Mouse (Mus musculus) midbrain, postnatal 0 days (tissue): ENCODE results near the gene Spata5. TPM values are rescaled to one million over a fixed set of nuclear protein-coding genes. Genes with fewer than 3 reads are reported as not detected.

ENCODE experiments used
- ATAC-seq: fragments of 200-750 bp; cut with Nextera tagmentation; 2 replicates; pipeline ENCODE4 v1.8.0; 2017; ENCODE audit warnings: moderate number of reproducible peaks, mild to moderate bottlenecking, moderate TSS enrichment, moderate library complexity; ENCODE audit not compliant: low FRiP score
- DNase-seq: peaks from one replicate; pipeline ENCODE4 v3.0.0-alpha.2; 2015; ENCODE audit warnings: low spot score
- H3K27ac ChIP-seq: fragments of 300-500 bp; sonication (generic); 2 replicates; pipeline ENCODE4 v1.5.1; 2014; ENCODE audit warnings: low read depth, mild to moderate bottlenecking, low read length, mixed read lengths
- H3K27me3 ChIP-seq: fragments of 300-500 bp; sonication (generic); 2 replicates; pipeline ENCODE4 v1.6.1; 2014; ENCODE audit warnings: low read length, control low read depth, mixed read lengths; ENCODE audit not compliant: insufficient read depth
- H3K36me3 ChIP-seq: fragments of 300-500 bp; sonication (generic); 2 replicates; pipeline ENCODE4 v1.6.1; 2014; ENCODE audit warnings: low read length, control low read depth, mixed read lengths; ENCODE audit not compliant: insufficient read depth
- H3K4me1 ChIP-seq: fragments of 300-500 bp; sonication (generic); 2 replicates; pipeline ENCODE4 v1.6.1; 2014; ENCODE audit warnings: mild to moderate bottlenecking, control low read depth, antibody characterized with exemption, low read length, mixed read lengths; ENCODE audit not compliant: insufficient read depth
- H3K4me2 ChIP-seq: fragments of 300-500 bp; sonication (generic); 2 replicates; pipeline ENCODE4 v1.6.1; 2014; ENCODE audit warnings: low read depth, mild to moderate bottlenecking, low read length, mixed read lengths; ENCODE audit not compliant: poor library complexity, severe bottlenecking
- H3K4me3 ChIP-seq: fragments of 300-500 bp; sonication (generic); 2 replicates; pipeline ENCODE4 v1.5.1; 2014; ENCODE audit warnings: low read depth, mild to moderate bottlenecking, low read length, moderate library complexity
- H3K9ac ChIP-seq: fragments of 300-500 bp; sonication (generic); replicated peaks from 2 replicates; pipeline ENCODE4 v1.6.1; 2014; ENCODE audit warnings: mild to moderate bottlenecking, low read length, moderate library complexity, mixed read lengths; ENCODE audit not compliant: poor library complexity, severe bottlenecking
- H3K9me3 ChIP-seq: fragments of 300-500 bp; sonication (generic); 2 replicates; pipeline ENCODE4 v1.6.1; 2016; ENCODE audit warnings: low read length, control low read depth
- CTCF ChIP-seq: IDR thresholded peaks from 2 replicates; pipeline ENCODE4 v1.5.1; 2016; ENCODE audit warnings: antibody characterized with exemption, mild to moderate bottlenecking
- WGBS: fragments of 180-500 bp; shearing (Covaris S2); extraction: QIAGEN DNeasy Blood & Tissue Kit; methylation state at CpG from one replicate; pipeline ENCODE4 v1.1.7; 2014; 5-methylcytosine and 5-hydroxymethylcytosine counted together
- polyA plus RNA-seq: library from polyadenylated mRNA; unstranded; fragments of >200 nt; fragmentation: Nextera tagmentation; extraction: Ambion mirVana; gene quantifications from 2 replicates; pipeline ENCODE4 v1.2.1, GENCODE M21; 2015
- total RNA-seq: library from RNA; depleted of rRNA; stranded (reverse); fragments of >200 nt; gene quantifications from 2 replicates; pipeline ENCODE4 v1.2.3, GENCODE M21; 2014

The Spata5 gene
- total and polyA plus RNA-seq, 2 experiments from 2014 or later = 18.9 to 19.5 TPM

DNA sequence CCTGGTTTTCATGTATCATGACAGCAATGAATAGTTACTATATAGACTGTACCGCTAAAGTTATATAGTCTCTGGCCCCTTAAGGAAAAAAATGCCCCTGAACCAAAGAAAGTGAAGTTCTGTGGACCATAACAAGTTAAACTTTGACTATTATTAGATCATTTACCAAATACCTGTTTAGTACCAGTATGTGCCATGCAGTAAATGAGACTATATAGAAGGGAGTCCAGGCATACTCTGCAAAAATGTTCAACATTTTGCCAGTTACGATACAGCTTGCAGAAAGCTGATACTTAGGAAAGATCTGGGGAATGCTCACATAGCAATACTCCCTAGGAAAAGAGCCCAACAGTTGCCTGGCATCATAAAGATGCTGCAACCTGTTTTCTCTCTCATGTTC, 51.2 kb downstream of the Spata5 start:
- Histone ChIP-seq H3K4me1 (no peaks in the 10 kb centered on the region), H3K27ac (no peak overlapping the region), H3K27me3 (no peaks in the 10 kb centered on the region), H3K4me3 (no peak overlapping the region), H3K9me3 (no peaks in the 10 kb centered on the region), H3K9ac (no peak overlapping the region), H3K36me3 (no peaks in the 10 kb centered on the region), H3K4me2 (no peak overlapping the region)
- ATAC-seq (no peak), DNase-seq (no peak)
- no peak for TF ChIP-seq CTCF
- 92% methylated on average over 2 of the region's 2 CpGs for WGBS

DNA sequence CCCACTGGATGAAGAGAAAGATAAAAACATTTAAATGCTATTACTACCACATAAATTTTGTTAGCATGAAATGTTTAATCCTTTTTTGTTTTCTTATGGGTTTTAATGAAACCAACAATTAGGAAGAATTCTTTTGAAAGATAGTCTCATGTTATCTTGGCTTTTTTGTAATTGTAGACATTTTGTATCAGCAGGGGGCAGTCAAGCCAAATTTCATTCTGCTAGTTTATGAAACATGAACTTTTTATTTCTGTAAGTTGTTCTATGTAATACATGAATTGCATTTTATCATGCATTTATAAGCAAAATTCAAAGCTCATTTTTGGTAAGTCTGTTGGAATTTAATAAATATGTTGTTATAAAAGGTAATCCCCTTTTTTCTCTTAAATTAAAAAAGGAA, 52.8 kb downstream of the Spata5 start:
- no peak for ATAC-seq
- Histone ChIP-seq H3K9ac (no peak overlapping the region), H3K36me3 (no peaks in the 10 kb centered on the region), H3K27ac (no peak overlapping the region), H3K4me3 (no peak overlapping the region), H3K4me2 (no peak overlapping the region), H3K9me3 (no peaks in the 10 kb centered on the region), H3K27me3 (no peaks in the 10 kb centered on the region), H3K4me1 (no peaks in the 10 kb centered on the region)
- DNase-seq = peak; percentile 36
- TF ChIP-seq CTCF = peak; percentile 74

DNA sequence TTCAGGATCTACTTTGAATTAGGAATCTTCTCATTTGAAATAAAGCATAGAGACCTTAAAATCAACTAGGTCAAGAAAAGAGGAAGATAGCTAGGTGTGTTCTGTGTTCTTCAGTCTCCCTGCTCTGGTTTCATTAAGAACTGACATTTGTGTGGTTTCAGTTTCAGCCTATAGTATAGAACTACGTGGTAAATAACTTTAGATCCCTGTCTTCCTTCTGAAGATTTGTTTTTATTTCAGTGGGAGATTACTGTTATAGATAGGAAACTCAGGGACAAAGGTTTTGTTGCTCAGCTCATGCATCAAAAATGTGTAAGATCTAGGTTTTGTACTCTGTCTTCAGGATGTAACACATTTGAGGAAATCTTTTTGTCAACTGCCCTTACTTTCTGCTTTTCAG, 56.8 kb downstream of the Spata5 start:
- 68% methylated on average over 1 of the region's 1 CpGs for WGBS
- Histone ChIP-seq H3K4me1 (no peaks in the 10 kb centered on the region), H3K4me2 (no peak overlapping the region), H3K27me3 (no peaks in the 10 kb centered on the region), H3K9ac (no peak overlapping the region), H3K9me3 (no peaks in the 10 kb centered on the region), H3K36me3 (no peaks in the 10 kb centered on the region), H3K27ac (no peak overlapping the region), H3K4me3 (no peak overlapping the region)
- DNase-seq = no peak
- ATAC-seq = no peak
- TF ChIP-seq CTCF = no peak

DNA sequence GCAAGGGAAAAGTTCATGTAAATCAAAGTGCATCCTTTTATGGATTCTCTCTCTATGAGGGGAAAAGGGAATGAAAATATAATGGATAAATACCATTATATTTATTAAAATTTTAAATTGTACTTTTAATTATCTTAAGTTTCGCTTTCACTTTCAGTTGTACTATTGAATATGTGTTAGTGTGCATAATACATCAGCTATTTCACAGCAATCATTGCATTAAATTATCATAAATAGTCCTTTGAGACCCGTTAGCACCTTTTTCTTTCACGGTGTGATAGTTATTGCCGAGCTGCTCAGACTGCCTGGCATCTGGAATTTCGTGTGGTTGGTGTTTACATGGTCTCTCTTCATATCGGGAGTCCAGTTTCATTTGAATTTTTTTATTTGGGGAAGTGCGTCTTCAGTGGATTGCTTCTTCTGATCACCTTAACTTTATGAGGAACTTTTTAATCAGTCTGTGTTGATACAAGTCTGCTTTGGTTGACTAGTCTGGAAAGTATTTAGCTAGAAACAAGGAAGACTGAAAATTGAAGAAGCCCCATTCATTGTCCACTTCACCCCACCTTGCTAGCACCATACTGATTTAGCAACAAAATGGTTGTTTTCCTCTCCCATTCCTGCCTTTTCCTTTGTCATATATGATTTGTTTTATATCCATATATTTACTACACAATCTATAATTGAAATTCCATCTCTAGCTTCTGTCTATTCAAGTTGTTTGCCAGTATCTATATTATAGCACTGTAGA, 57.9 kb downstream of the Spata5 start:
- Histone ChIP-seq H3K27ac (no peak overlapping the region), H3K4me1 (no peaks in the 10 kb centered on the region), H3K9ac (no peak overlapping the region), H3K27me3 (no peaks in the 10 kb centered on the region), H3K9me3 (no peaks in the 10 kb centered on the region), H3K4me2 (no peak overlapping the region), H3K36me3 (no peaks in the 10 kb centered on the region), H3K4me3 (no peak overlapping the region)
- ATAC-seq (no peak), DNase-seq (no peak)
- WGBS = 75% methylated on average over 7 of the region's 7 CpGs
- TF ChIP-seq CTCF = no peak

DNA sequence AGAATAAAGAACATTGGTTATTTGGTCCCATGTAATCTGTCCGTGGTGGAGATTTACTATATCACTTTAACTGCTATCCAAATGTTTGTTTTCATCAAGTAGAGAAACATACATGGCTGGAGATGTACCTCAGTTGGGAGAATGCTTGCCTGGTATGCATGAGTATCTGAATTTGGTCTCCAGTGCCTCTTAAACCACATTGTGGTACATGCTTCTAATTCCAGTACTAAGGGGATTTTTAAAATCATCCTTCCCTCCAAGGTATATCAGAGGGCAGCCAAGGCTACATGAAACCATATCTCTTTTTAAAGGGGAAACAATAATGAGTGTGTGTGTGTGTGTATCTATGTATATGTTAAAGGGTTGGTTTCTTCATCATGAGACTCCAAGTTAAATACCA, 60.1 kb downstream of the Spata5 start:
- Histone ChIP-seq H3K9me3 (no peaks in the 10 kb centered on the region), H3K4me3 (no peak overlapping the region), H3K27me3 (no peaks in the 10 kb centered on the region), H3K4me2 (no peak overlapping the region), H3K4me1 (no peaks in the 10 kb centered on the region), H3K27ac (no peak overlapping the region), H3K36me3 (no peaks in the 10 kb centered on the region), H3K9ac (no peak overlapping the region)
- no peak for DNase-seq
- no peak for ATAC-seq
- no peak for TF ChIP-seq CTCF
- WGBS = 95% methylated on average over 1 of the region's 1 CpGs

DNA sequence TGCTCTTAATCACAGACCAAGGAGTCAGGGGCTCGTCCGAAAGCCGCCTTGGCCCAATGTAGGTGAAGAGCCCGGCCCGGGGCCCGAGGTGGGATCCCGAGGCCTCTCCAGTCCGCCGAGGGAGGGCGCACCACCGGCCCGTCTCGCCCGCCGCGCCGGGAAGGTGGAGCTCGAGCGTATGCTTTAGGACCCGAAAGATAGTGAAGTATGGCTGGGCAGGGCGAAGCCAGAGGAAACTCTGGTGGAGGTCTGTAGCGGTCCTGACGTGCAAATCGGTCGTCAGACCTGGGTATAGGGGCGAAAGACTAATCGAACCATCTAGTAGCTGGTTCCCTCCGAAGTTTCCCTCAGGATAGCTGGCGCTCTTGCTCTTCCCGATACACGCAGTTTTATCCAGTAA, 61.6 kb downstream of the Spata5 start:
- 88% methylated on average over 31 of the region's 31 CpGs for whole genome bisulfite sequencing
- Histone ChIP-seq H3K27ac (no peak overlapping the region), H3K27me3 (no peaks in the 10 kb centered on the region), H3K36me3 (no peaks in the 10 kb centered on the region), H3K4me3 (no peak overlapping the region), H3K4me1 (no peaks in the 10 kb centered on the region), H3K4me2 (no peak overlapping the region), H3K9me3 (no peaks in the 10 kb centered on the region), H3K9ac (no peak overlapping the region)
- no peak for ATAC-seq
- no peak for TF ChIP-seq CTCF
- DNase-seq = no peak
